Mouse (Mus musculus): ENCODE results near the gene Zmynd8.

Gene Zmynd8

DNA sequence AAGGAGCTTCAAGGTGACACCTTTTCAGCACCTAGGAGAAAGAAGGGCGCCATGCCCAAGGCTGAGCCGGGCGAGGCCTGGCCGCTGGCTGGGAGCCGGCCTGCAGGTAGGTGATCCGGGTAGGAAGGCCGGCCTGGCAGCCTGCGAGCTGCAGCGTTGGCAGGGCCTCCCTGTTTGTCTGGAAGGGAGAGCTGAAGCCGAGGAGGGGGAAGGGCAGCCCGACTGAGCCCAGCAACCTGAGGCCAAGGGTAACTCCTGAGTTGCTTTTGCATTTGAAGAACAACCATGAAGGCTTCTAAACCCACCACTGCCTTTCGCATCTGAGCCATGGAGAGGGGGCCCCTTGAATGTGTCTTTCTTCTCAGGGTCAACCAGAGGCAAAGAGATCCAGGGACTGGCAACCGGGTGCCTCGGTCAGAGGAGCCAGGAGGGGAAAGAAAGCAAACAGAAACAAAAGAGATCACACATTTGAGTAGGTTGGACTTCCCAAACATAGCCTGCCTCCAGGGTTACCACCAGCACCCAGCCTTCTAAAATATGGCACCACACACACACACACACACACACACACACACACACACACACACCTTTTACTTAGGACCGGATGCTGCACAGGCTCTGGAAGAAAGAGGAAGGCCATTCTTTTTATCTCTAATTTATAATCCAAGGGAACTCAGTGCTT is 18.2 kb downstream of the Zmynd8 start:
- no peak for DNase-seq (ENCODE audit: extremely low read depth, insufficient read length, low spot score)

DNA sequence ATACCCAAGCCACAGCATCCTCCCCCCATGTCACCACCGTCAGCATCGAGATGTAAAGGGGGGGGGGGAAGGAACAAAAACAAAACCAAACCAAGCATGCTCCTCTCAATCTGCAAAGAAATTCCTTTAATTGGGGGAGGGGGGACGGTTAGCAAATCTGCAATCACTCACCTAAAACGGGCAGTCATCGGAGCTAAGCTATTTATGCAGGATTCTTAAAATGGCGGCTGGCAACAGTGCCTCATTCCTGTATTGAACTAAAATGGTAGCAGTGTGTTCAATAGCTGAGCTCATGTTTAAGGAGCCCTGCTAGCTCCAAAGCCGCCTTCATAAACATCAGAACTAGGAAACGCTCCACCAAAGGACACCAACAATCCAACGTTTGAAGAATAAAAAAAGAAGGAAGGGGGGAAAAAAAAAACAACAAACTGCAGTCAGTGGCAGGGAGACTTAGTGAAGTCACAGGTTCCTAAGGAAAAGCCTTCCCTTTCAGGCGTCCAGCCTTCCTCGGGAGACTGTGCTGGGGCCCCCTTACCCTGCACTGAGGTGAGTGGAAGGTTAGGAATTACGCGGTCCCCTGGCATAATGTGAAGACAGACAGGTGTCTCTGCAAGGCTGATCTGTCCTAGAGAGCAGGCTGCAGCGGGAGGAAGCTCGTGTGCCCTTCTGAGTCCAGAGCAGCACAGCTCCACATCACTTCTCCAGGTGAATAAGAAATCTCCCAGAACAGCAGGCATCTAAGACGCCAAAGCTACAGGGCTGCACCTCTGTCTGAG is 19.2 kb downstream of the Zmynd8 start:
- DNase-seq (ENCODE audit: extremely low read depth, insufficient read length, low spot score), result no peak

DNA sequence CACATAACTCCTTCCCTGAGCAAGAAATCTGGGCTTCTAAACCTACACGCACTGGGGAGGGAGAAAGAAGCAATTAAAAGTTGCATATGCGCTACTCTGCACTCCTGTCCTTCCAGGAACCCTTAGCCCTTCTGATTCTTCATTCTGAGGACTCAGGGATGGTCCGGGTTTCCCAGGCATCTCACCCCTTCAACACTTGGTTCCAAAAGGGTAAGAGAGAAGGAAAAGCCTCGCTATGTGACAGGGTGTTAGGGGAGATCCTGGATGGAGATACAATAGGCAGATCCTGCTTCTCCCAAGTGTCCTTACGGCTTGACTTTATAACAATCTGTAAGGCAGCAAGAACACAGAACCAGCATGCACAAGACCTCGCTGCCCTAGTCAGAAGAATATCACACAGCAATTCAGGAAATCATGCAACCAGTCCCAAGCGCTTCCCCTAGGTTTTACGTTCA is 19.9 kb downstream of the Zmynd8 start:
- DNase-seq (ENCODE audit: extremely low read depth, insufficient read length, low spot score), result no peak

DNA sequence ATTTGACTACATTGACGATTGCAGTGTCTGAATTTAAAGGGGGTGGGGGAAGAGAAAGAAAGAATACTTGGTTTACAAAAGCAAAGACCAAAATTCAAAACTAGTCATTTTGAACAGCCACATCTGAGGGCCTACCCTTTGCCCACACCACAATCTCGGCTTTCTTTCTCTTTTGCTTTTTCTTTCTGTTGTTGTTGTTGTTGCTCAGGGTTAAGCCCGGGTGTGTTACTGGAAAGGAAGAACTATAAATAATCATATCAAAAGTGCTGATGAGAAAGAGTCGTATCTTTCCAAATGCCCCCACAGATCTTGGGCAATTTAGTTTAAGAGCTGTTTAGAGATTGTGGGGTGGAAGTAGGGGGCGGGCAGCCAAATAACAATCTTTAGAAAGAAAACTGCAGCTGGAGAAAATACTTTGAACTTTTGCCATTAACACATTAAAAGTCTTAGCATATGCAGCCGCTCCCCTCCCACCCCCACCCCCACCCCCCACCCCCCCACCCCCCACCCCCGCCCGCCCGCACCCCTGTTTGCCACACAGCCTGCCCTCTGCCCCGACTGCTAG is 20.7 kb downstream of the Zmynd8 start:
- no peak for DNase-seq (ENCODE audit: extremely low read depth, insufficient read length, low spot score)

DNA sequence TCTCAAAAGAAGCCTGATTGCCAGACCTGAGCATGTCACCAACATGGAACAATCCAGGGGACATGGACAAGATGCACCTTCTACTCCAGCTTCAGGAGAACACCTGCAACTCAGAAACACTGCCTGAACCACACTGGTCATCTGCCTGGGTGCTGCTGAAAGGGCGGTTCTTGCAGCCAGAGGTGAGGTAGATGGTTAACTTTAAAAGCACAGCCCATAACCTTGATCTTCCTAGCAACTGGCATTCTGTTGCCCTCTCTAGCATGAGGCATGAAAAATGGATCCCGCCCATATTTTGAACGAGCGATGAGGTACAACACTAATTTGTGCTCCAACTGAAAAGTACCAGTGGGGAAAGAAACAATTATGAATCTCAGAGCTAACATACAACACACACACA is 21.6 kb downstream of the Zmynd8 start:
- DNase-seq (ENCODE audit: extremely low read depth, insufficient read length, low spot score), result no peak

- no peak for DNase-seq (ENCODE audit: extremely low read depth, insufficient read length, low spot score)
These were observed 22.5 kb downstream of the Zmynd8 start for GRCm38 (mm10) chr2:165876201-165876918.

DNA sequence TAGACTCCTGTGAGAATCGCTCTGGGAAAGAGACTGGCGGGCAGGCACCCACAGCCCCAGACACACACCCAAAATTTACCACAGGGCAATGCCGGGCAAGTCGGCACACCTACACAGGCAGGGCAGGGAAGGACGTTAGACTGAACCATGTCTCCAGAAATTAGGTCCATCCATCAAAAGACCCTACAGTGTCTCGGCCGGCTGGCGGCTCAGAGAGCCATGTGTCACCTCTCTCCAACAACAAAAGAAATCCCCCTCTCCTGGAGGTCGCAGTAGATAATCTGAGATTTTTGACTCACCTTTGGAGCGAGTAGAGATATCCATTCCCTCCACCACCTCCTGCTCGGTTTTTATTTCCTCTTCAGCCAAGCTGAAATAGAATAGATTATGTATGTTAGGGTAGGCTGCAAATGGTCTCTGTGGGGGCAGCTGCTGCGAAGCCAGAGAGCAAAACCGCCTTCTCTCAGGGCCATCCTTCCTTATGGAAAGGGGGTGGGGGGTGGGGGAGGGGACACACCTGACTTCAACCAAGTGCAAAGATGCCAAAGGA is 23.3 kb downstream of the Zmynd8 start:
- no peak for DNase-seq (ENCODE audit: extremely low read depth, insufficient read length, low spot score)

DNA sequence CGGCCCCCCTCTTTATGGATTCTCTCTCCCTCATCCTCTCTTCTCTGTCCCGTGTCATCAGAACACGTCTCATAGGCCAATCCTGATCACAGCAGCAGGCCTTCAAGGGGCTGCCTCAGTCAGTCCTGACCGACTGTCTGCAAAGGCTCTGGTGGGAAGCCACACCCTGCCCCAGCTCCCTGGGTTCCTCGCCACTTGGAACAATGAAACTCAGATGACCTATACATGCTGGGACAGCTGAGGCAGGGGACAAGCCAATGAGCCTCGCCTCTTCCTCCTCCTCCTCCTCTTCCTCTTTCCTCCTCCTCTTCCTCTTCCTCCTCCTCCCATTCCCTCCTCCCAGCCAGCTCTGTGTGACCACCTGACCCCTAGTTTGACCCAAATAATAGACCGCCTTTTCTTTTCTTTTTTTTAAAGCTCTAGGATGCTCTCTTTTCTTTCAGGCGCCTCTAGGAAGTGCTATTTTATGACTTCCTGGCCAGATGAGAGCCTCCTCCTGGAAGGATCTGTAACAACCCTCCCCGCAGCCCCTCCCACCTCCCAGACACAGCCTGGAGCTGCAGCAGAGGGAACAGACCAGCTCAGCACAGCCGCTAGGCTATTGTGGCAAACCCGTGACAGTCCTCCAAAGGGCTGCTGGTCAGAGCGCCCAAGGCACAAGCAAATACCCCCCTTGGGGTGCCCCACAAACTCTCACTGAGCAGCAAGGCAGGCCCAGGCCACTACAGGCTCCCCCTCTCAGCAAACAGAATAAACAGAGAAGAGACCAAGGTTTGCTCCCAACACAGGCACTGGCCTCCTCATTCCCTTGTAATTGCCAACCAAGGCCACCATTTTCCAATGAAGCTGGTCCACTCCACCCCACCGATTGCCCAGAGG is 24.1 kb downstream of the Zmynd8 start:
- DNase-seq (ENCODE audit: extremely low read depth, insufficient read length, low spot score), result peak; percentile 60

- peak; percentile 55 for DNase-seq (ENCODE audit: extremely low read depth, insufficient read length, low spot score)
These were observed 25.0 kb downstream of the Zmynd8 start for GRCm38 (mm10) chr2:165873777-165874176.

- no peak for DNase-seq (ENCODE audit: extremely low read depth, insufficient read length, low spot score)
These were observed 25.6 kb downstream of the Zmynd8 start for GRCm38 (mm10) chr2:165873196-165873595.

DNA sequence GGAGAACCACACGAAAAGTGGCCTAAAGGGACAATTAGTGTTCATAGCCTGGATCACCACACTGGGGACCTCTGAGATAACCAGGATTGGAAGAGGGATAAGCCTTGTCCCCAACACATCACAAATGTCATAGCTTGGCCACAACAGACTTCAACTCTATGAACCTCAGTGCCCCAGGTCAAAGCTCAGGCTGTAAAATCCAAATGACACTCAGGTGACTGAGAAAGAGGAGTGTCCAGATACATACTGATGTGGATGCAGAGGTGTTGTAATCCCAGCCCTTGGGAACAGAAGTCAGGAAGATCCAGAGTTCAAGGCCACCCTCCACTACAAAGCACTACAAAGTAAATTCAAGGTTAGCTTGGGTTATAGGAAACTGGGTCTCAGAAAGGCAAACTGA is 29.6 kb downstream of the Zmynd8 start:
- no peak for DNase-seq (ENCODE audit: extremely low read depth, insufficient read length, low spot score)

- no peak for DNase-seq (ENCODE audit: extremely low read depth, insufficient read length, low spot score)
These were observed 30.2 kb downstream of the Zmynd8 start for GRCm38 (mm10) chr2:165868522-165869175.

GRCm38 (mm10) chr2:165867549-165867948 is 31.3 kb downstream of the Zmynd8 start:
- DNase-seq (ENCODE audit: extremely low read depth, insufficient read length, low spot score), result no peak

DNA sequence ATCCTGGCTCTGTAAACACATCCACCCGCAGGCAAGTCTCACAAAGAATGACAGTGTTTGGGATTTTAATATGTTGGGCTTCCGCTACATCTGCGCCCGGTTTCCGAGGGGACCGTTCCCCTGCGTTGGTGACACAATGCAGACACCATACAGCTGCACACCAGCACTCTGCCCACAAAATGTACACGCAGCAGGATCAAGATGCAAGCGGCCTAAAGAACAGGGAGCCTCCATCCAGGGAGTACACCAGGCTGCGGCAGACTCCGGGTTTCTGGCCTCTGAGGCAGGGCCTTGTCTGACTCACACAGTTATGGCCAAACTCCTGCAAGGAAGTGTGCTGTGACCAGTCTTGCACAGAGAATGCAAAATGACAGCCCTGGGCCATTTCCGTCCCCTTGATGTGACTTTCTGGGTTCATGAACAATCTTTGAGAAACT is 31.8 kb downstream of the Zmynd8 start:
- DNase-seq (ENCODE audit: extremely low read depth, insufficient read length, low spot score), result no peak

DNA sequence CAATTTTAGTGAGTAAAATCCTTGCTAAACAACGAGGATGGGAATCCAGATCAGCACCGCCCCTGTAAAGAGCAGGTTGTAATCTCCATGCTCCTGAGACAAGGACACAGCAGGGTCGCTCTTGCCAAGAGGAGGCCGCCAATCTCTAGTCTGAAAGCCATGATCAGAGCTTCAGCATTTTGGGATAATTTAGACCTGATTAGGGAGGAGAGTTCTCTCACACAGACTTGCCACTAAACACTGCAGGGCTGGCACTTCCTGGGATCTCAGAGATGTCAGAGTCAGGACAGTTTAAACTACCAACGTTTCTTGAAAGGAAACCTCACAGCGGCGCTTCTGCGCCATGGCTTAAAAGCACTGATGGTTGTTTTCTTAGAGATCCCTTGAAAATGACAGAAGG is 32.4 kb downstream of the Zmynd8 start:
- no peak for DNase-seq (ENCODE audit: extremely low read depth, insufficient read length, low spot score)

GRCm38 (mm10) chr2:165864769-165865168 is 34.0 kb downstream of the Zmynd8 start:
- DNase-seq (ENCODE audit: extremely low read depth, insufficient read length, low spot score), result no peak

GRCm38 (mm10) chr2:165861683-165862594 is 36.9 kb downstream of the Zmynd8 start:
- no peak for DNase-seq (ENCODE audit: extremely low read depth, insufficient read length, low spot score)

DNA sequence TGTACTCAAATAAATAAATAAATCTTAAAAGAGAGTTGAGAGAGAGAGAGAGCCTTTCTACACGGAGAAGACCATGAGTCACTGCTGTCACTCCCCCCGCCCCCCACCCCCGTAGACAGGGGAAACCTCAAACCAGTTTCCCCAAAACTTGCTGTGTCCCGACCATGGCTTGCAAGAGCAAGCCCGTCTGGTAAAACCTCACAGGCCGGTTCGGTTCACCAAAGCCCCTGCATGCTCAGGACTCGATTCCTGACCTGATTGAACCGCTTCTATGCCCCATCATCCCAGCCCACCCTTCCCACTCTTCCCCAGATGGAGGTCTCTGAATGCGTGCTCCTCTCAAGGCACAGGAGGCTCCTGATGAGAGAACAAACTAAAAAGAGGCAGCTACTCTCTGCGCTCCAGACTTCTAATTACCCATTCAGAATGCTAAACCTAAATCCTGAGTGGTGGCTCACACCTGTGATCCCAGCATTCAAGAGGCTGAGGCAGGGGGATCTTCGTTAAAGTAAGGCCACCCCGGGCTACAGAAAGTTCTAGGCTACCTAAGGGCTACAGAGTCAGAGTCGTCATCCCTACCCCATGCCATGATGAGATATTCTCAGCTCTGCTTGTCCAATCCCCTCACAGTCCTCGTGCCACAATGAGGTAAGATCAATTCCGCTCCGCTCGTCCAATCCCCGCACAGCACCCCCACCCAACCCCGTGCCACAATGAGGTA is 37.7 kb downstream of the Zmynd8 start:
- DNase-seq (ENCODE audit: extremely low read depth, insufficient read length, low spot score), result no peak
